Mouse (Mus musculus) heart, embryonic 14.5 days (tissue): Measurements from ENCODE around the gene Tns4. TPM values are rescaled to one million over a fixed set of nuclear protein-coding genes. Genes with fewer than 3 reads are reported as not detected.

Experiments
- ATAC-seq: fragments of 200-750 bp; cut with Nextera tagmentation; 2 replicates; pipeline ENCODE4 v1.8.0; 2017; ENCODE audit warnings: low read depth, moderate TSS enrichment; ENCODE audit not compliant: insufficient number of reproducible peaks, insufficient read depth, low FRiP score
- H3K27ac ChIP-seq, 2 experiments: fragments of 200-500 bp in 1 of 2; fragments of 300-500 bp in 1 of 2; sonication (generic) in 1 of 2; replicated peaks in 1 of 2; 2 replicates each; pipeline ENCODE4 v1.5.1; 2012 to 2014; ENCODE audit warnings: low read depth in 2 of 2, low read length in 2 of 2, control low read depth in 1 of 2, mild to moderate bottlenecking in 1 of 2, mixed read lengths in 1 of 2; ENCODE audit not compliant: control insufficient read depth in 1 of 2, insufficient read depth in 1 of 2
- H3K27me3 ChIP-seq: fragments of 300-500 bp; sonication (generic); 2 replicates; pipeline ENCODE4 v1.6.1; 2014; ENCODE audit warnings: mild to moderate bottlenecking, low read length, control low read depth; ENCODE audit not compliant: control insufficient read depth, insufficient read depth
- H3K36me3 ChIP-seq: fragments of 300-500 bp; sonication (generic); 2 replicates; pipeline ENCODE4 v1.6.1; 2014; ENCODE audit warnings: mild to moderate bottlenecking, control low read depth, low read length, mixed read lengths; ENCODE audit not compliant: control insufficient read depth, insufficient read depth
- H3K4me1 ChIP-seq, 2 experiments: fragments of 200-500 bp in 1 of 2; fragments of 300-500 bp in 1 of 2; sonication (generic) in 1 of 2; 2 replicates each; pipeline ENCODE4 v1.6.1; 2012 to 2014; ENCODE audit warnings: low read length in 2 of 2, control low read depth in 1 of 2, mixed read lengths in 1 of 2; ENCODE audit not compliant: control insufficient read depth in 2 of 2, insufficient read depth in 2 of 2
- H3K4me2 ChIP-seq: fragments of 300-500 bp; sonication (generic); 2 replicates; pipeline ENCODE4 v1.6.1; 2014; ENCODE audit warnings: mild to moderate bottlenecking, low read length
- H3K4me3 ChIP-seq, 2 experiments: fragments of 200-500 bp in 1 of 2; fragments of 300-500 bp in 1 of 2; sonication (generic) in 1 of 2; 2 replicates each; pipeline ENCODE4 v1.5.1; 2012 to 2014; ENCODE audit warnings: low read length in 2 of 2, mild to moderate bottlenecking in 2 of 2, control low read depth in 1 of 2, low read depth in 1 of 2, moderate library complexity in 1 of 2; ENCODE audit not compliant: control insufficient read depth in 1 of 2, insufficient read depth in 1 of 2
- H3K9ac ChIP-seq: fragments of 300-500 bp; sonication (generic); 2 replicates; pipeline ENCODE4 v1.6.1; 2014; ENCODE audit warnings: mild to moderate bottlenecking, low read length
- H3K9me3 ChIP-seq: fragments of 300-500 bp; sonication (generic); 2 replicates; pipeline ENCODE4 v1.6.1; 2016; ENCODE audit warnings: low read length, control low read depth; ENCODE audit not compliant: control insufficient read depth
- WGBS: fragments of 180-500 bp; shearing (Covaris S2); extraction: QIAGEN DNeasy Blood & Tissue Kit; methylation state at CpG from one replicate; pipeline ENCODE4 v1.1.7; 2014; 5-methylcytosine and 5-hydroxymethylcytosine counted together
- polyA plus RNA-seq: library from polyadenylated mRNA; unstranded; fragments of >200 nt; fragmentation: Nextera tagmentation; extraction: Ambion mirVana; gene quantifications from 2 replicates; pipeline ENCODE4 v1.2.1, GENCODE M21; 2014

Tns4 gene
- polyA plus RNA-seq, 1 experiment from 2014 or later, result 0.19 TPM

- no peaks in the 10 kb centered on the region for H3K36me3 ChIP-seq
- H3K4me1 ChIP-seq, result no peaks in the 10 kb centered on the region
- no peaks in the 10 kb centered on the region for H3K9me3 ChIP-seq
- no peak overlapping the region for H3K9ac ChIP-seq
- WGBS, result 89% methylated on average over 8 of the region's 8 CpGs
- no peak overlapping the region for H3K4me2 ChIP-seq
- no peak overlapping the region for H3K27ac ChIP-seq
- no peaks in the 10 kb centered on the region for H3K27me3 ChIP-seq
- H3K4me3 ChIP-seq, result no peak overlapping the region
- no peak for ATAC-seq
Measured at GRCm38 (mm10) chr11:99090391-99090790, 1.3 kb upstream of the Tns4 start.

- Histone ChIP-seq H3K27ac (no peak overlapping the region), H3K4me2 (no peak overlapping the region), H3K36me3 (no peaks in the 10 kb centered on the region), H3K4me1 (no peaks in the 10 kb centered on the region), H3K9ac (no peak overlapping the region), H3K9me3 (no peaks in the 10 kb centered on the region), H3K27me3 (no peaks in the 10 kb centered on the region), H3K4me3 (no peak overlapping the region)
- no peak for ATAC-seq
- 29% methylated on average over 2 of the region's 2 CpGs for WGBS
Measured at GRCm38 (mm10) chr11:99088486-99088885, 620 bp downstream of the Tns4 start.

- H3K27me3 ChIP-seq, result no peaks in the 10 kb centered on the region
- H3K4me3 ChIP-seq, result no peak overlapping the region
- H3K9me3 ChIP-seq, result no peaks in the 10 kb centered on the region
- no peak overlapping the region for H3K9ac ChIP-seq
- no peak for ATAC-seq
- H3K4me1 ChIP-seq, result peaks cover 5 to 6% of the 10 kb centered on the region in 2 experiments; a peak in 3 of 4 replicates
- H3K4me2 ChIP-seq, result no peak overlapping the region
- H3K27ac ChIP-seq, result no peak overlapping the region
- WGBS, result 19% methylated on average over 9 of the region's 9 CpGs
- H3K36me3 ChIP-seq, result no peaks in the 10 kb centered on the region
Measured at GRCm38 (mm10) chr11:99084366-99084765, 4.7 kb downstream of the Tns4 start.

- Histone ChIP-seq H3K4me2 (no peak overlapping the region), H3K9ac (no peak overlapping the region), H3K36me3 (no peaks in the 10 kb centered on the region), H3K27me3 (no peaks in the 10 kb centered on the region), H3K27ac (no peak overlapping the region), H3K9me3 (no peaks in the 10 kb centered on the region), H3K4me1 (peaks cover 5 to 6% of the 10 kb centered on the region in 2 experiments; a peak in 3 of 4 replicates), H3K4me3 (no peak overlapping the region)
- 92% methylated on average over 8 of the region's 8 CpGs for WGBS
- ATAC-seq, result no peak
Measured at GRCm38 (mm10) chr11:99083516-99083915, 5.6 kb downstream of the Tns4 start.

GRCm38 (mm10) chr11:99082098-99082497, 7.0 kb downstream of the Tns4 start:
- peaks cover 5 to 6% of the 10 kb centered on the region in 2 experiments; a peak in 3 of 4 replicates for H3K4me1 ChIP-seq

GRCm38 (mm10) chr11:99081566-99081965, 7.5 kb downstream of the Tns4 start:
- peaks cover 5 to 6% of the 10 kb centered on the region in 2 experiments; a peak in 3 of 4 replicates for H3K4me1 ChIP-seq
- WGBS, result 65% methylated on average over 3 of the region's 3 CpGs
- H3K27me3 ChIP-seq, result no peaks in the 10 kb centered on the region
- no peak overlapping the region for H3K9ac ChIP-seq
- H3K4me3 ChIP-seq, result no peak overlapping the region
- no peak overlapping the region for H3K27ac ChIP-seq
- no peaks in the 10 kb centered on the region for H3K36me3 ChIP-seq
- no peak for ATAC-seq
- H3K9me3 ChIP-seq, result no peaks in the 10 kb centered on the region
- H3K4me2 ChIP-seq, result no peak overlapping the region

More at GRCm38 (mm10) chr11:99082098-99082497, 7.0 kb downstream of the Tns4 start:
- Histone ChIP-seq H3K9ac (no peak overlapping the region), H3K36me3 (no peaks in the 10 kb centered on the region), H3K27me3 (no peaks in the 10 kb centered on the region), H3K9me3 (no peaks in the 10 kb centered on the region), H3K4me3 (no peak overlapping the region), H3K27ac (no peak overlapping the region), H3K4me2 (no peak overlapping the region)
- WGBS, result 60% methylated on average over 8 of the region's 8 CpGs
- ATAC-seq, result no peak

- H3K4me1 ChIP-seq, result peaks cover 5 to 6% of the 10 kb centered on the region in 2 experiments; a peak in 3 of 4 replicates
- ATAC-seq, result no peak
- no peaks in the 10 kb centered on the region for H3K36me3 ChIP-seq
- no peak overlapping the region for H3K4me3 ChIP-seq
- 54% methylated on average over 9 of the region's 9 CpGs for WGBS
- H3K9me3 ChIP-seq, result no peaks in the 10 kb centered on the region
- no peak overlapping the region for H3K4me2 ChIP-seq
- H3K9ac ChIP-seq, result no peak overlapping the region
- H3K27me3 ChIP-seq, result no peaks in the 10 kb centered on the region
- no peak overlapping the region for H3K27ac ChIP-seq
Measured at GRCm38 (mm10) chr11:99080902-99081543, 8.1 kb downstream of the Tns4 start.

GRCm38 (mm10) chr11:99077869-99078268, 11.2 kb downstream of the Tns4 start:
- Histone ChIP-seq H3K4me3 (no peak overlapping the region), H3K9me3 (no peaks in the 10 kb centered on the region), H3K4me1 (peaks cover 5 to 6% of the 10 kb centered on the region in 2 experiments; a peak in 3 of 4 replicates), H3K9ac (no peak overlapping the region), H3K27me3 (no peaks in the 10 kb centered on the region), H3K36me3 (no peaks in the 10 kb centered on the region), H3K27ac (no peak overlapping the region), H3K4me2 (no peak overlapping the region)
- 83% methylated on average over 8 of the region's 8 CpGs for WGBS
- no peak for ATAC-seq
